Mouse (Mus musculus) naive thymus-derived CD4-positive, alpha-beta T cell, adult 2 months (primary cell): ENCODE measurements at regions not wholly inside any gene's neighbourhood (a gene's known extent, or its start where the extent isn't known, plus 50 kb on each side); places are given as distances from the start of the nearest gene placed in this dataset.

Experiments
- DNase-seq: peaks from one replicate; pipeline ENCODE4 v3.0.0-alpha.2; 2011; ENCODE audit warnings: low read depth

DNA sequence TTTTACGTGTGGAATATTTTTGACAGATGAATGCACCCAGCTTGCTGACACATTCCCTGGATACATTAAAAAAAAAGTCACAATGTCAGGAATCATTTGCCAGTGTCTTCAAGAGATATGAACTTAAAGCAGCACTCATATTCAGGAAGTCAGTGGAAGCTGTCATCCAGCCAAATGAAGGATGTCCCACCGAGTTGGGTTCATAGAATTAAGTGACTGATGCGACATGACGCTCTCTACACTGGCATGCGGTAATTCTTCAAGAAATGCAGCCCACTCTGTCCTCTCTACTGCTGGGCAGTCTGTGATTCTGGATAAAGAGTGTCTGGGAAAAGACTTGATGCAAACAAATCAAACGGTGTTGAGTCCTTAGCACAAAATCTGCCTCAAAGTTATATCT lies 463.9 kb downstream of the 1700129C05Rik start:
- no peak for DNase-seq

DNA sequence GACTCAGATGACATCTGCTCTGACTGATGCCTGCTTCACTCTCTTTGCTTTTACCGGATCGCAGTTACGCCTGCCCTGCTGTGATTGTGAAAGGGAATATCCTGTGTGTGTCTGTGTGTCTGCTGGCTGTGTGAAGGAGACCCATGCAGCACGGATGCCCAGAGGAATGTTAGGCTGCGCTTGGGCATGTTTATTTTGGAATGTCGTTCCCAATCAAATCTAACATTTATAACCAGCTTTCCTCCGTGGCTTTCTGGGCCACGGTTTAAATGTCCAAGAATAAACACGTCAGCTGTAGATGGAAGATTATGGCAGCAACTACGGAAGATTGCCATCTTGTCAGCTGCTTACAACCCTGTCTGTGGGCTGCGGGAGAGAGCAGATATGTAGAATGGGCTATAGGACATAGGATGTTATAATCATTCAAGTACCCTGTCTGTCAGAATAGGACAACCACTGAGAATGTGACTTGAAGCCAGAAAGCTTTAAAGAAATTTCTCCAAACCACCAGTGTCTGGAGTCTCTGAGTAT lies 464.5 kb downstream of the 1700129C05Rik start:
- no peak for DNase-seq

DNA sequence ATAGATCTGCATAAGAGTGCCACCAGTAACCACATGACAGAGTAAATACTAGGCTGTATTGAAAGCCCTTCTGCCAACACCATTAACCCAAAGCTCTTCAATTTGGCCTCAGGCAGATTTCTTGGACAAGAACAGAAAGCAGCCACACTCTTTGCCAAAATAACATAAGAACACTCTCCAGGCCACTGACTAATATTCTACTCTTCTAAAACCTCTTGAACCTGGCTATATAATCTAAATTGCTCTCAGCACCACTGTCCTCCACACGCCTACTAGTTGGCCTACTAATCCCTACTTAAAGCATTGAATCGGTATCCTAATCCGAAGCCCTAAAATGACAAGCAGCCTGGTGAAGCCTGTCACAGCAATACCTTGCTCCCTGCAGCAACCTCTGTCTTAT lies 467.5 kb downstream of the 1700129C05Rik start:
- DNase-seq = no peak

DNA sequence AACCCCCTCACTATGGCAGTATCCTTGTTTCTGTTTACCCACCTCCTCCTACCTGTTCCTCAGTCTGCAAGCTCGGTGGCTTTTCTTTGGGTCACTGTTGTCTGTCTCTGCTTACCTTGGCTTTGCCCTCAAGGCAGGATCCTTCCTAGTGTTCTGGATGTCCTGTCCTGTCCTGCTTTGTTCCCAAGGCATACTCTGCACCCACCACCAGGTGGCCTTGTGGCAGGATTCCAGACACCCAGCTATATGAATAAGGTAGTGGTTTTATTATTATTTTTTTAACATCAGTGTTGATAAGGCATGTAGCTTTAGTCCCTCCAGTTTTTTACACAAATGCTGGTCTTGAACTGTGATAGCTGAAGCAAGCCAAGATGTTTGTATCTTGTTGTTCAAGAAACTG lies 478.7 kb downstream of the 1700129C05Rik start:
- no peak for DNase-seq

DNA sequence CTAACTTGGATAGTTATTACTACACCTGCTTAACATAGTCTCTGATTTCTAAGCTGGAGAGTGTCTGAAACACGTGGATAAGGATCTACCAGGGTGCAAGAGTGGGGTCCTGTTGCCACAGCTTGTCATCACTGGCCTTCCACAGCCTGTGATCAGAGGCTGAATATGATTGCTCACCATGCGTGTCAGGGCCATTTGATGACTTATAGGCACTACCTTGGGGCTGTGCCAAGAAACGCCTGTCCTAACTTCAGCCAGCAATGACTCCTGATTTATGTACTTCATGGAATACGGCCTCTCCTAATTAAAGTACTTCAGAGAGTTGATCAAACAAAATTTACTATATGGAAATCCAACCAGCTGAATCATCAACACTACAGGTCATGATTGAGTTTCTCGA lies 480.1 kb downstream of the 1700129C05Rik start:
- no peak for DNase-seq

DNA sequence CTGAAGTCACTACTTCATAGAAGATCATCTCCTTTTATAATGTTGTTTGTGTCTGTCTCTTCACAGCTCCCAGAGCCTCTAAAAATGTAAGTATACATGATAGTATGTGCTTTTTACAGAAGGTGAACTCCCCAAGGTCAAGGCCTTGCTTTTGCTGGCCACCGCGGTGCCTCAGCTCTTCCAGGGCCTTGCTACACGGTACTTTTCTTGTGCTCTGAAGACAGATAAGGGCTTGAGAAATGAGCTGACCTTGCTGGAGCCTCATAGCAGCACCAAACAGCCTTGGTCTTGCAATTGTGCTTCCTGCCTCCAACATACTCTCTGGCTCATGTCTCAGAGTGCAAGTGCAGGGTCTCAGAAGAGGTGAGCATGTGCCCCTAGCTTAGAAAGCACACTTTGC lies 481.3 kb downstream of the 1700129C05Rik start:
- DNase-seq = no peak

DNA sequence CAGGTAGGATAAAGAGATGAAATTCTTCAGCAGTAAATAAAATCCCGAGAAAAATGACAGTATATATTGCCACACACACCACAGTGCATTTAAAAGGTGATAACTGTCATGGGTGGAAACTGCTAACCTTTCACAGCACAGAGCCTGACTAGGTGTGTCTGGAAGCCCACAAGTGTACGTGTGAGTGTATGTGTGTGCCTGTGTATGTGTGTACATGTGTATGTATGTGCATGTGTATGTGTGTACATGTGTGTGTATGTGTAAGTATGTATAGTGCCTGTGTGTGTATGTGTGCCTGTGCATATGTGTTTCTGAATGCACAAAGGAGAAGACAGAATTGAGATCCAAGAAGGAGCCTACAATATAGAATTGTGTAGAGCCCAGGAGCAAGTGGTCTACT lies 485.4 kb downstream of the 1700129C05Rik start:
- DNase-seq = no peak

DNA sequence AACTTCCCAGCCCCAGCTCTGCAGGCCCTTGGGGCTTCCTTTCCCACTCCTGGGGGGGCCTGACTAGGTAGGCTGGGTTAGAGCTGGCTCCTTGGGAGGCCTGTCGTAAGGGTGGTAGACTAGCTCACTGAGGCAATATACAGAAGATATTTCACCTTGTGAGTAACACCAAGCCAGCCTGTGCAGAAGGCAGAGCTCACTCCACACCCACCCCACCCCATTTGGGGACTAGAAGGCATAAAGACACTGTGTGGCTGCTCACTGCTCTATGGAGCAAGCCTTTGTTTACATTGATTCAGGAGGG lies 485.8 kb downstream of the 1700129C05Rik start:
- no peak for DNase-seq

DNA sequence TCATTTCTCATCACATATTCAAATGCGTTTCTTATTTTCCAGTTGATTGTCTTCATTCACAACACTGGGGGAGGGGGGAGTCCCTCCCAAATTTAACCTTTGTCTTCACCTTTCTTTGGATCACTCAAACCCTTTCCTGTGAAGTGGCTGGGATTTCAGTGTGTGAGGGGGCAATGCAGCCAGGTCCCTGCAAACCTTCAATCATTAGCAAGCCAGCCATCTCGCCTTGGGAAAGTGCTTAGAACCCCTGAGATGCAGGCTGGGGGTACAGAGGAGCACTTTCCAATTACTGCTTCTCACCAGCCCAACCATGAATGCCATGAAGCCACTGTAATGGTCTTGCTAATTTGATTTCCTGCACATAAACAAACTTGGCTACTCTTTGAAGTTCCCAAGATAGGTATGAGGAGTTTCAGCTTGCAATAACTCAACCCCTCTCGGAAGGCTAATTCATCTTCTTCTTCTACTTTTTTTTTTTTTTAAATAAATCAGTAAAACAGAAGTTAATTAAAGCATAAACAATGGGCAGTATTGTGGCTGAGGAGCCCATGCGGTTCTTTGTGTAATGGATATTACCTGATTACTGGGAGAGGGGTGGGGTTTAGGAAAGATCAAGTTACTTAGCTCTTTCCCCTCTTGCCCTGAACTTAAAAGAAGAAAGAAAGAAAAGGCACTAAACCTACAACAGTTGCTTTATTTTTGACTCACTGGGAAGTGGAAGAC lies 486.3 kb downstream of the 1700129C05Rik start:
- no peak for DNase-seq

DNA sequence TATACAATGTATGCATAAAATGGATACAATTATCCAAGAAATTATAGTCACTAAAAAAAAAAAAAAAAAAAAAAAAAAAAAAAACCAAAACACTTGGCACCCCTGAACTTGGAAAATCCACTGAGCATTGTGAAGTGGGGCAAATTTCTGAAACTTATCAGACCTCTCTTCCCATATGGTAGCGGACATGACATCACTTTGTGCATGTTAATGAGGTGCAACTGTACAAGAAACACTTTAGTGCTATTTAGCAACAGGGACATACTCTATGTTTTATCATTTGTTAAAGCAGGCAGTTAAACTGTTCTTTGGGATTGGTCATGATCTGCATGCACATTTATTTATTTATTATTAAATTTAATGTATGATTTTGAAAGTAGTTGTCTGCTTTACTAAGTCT lies 489.7 kb downstream of the 1700129C05Rik start:
- no peak for DNase-seq

DNA sequence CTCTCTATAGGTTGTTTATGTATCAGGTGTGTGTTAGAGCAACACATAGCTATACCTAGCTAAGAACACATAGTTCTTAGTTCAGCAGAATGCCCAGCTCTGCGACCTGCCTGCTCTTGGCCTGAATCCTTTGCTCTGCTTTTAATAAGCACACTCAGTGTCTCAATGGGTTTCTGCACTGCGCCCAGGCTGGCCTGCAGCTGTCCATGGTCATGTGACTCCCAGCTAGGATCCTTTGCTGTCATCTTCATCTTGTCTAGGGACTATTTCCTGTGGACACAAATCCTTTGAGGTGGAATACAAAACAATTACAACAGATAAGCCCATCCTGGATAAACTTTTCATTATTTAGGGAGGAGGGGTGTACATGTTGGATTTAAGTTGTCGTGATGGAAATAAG lies 490.7 kb downstream of the 1700129C05Rik start:
- no peak for DNase-seq

DNA sequence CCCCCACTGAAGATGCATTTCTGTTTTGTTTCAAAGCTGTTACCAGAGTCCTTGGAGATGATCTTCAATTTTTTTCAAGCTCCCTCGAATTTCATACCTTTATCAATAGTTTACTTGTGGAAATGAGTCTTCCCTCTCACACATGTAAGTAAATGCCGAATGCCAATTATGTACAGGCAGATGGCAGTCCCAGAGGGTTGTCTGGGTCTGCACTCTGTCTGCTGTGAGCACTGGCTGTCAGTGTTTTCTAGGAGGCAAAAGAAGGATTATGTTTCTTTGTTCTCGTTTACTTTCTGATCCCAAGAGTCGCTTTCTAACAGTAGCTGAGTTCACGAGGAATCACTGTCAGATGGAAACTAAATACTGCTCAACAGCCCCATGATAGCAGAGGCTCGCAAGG lies 491.5 kb downstream of the 1700129C05Rik start:
- DNase-seq = no peak

DNA sequence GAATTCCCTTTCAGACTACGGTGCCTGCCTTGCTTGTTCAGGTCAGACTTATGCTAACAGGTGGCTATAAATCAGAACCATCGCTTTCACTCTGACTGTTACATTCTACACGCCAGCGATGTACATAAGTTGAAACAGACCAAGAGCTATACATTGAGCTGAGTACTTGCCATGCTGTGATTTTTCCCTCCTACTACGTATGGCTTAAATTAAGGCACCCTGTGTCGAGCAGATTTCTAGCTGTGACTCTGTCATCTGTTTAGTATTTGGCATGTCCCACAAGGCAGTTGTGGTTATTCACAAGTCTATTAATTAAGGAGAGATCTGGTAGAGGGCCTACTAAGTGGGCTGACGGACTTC lies 504.4 kb downstream of the 1700129C05Rik start:
- DNase-seq = no peak

DNA sequence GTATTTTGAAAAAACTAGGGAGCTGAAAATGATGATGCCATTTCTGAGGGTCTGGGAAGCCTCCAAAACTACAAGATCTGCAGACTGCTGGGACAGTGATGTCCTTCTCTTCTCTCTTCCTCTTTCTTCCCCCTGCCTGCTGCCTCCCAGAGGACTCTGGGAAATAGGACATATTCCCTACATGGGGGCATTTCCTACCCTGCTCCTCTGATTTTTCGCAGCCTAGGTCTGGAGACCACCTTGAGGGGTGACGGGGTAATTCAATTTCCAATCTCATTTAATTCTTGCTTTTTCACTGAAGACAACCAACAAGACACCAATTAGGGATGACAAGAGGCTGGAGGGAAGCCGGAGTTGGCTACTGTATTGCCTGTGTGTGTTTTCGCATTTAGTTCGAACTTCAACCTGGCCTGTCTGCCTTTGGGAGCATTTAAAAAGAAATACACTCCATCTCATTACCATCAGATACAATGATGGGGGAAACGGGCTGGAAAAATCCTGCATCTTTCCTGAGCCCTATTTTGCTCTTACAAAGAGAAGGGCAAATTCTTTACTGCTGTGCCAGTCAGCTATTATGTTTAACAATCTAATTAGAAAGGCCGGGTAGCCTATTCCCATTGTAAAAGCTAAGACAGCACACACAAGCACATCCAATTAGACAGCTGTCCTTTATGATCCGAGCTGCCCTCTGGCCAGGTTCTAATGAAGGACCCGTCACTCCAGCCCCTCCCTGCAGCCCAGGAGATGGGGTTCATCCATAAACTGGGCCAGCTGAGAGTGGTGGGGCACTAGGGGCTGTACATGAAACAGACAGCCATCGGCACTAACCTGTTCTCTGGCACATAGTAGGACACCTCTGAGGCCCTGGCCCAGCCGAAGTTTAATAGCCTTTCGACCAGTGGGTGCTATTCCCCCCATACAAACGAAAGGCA lies 505.0 kb downstream of the 1700129C05Rik start:
- DNase-seq = no peak

DNA sequence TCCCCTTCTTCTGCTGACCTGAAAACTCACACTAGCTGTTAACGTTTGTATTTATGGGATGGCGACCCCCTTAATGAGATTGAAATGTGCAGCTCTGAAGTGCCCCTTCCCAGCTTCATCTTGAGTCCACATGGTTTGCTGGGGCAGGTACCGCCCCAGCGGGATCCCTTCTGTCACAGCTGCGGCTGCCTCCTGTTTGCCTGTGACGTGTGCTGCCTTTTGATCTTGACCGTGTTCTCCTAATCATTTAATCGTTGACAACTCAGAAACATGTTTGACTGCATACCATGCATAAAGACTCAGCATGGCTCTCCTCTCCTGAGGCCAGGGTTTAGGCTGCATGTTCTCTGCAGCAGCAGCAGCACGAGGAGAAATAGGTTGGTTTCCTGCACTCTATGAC lies 511.5 kb downstream of the 1700129C05Rik start:
- no peak for DNase-seq

DNA sequence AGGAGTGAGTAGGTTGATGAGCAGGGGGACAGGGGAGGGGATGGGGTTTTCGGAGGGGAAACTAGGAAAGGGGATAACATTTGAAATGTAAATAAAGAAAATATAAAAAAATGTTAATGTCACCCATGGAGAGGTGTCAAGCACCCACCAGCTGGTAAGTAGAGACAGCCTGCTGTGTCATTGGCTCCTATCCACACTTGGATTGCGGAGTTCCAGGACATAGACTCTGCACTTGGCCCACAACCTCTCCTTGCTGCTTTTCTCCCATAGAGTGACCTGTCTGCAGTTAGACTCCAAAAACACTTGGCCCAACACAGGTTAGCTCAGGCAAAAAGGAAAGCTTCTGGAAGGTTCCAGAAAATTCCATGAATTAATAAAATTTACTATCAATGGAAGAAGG lies 514.4 kb downstream of the 1700129C05Rik start:
- no peak for DNase-seq

DNA sequence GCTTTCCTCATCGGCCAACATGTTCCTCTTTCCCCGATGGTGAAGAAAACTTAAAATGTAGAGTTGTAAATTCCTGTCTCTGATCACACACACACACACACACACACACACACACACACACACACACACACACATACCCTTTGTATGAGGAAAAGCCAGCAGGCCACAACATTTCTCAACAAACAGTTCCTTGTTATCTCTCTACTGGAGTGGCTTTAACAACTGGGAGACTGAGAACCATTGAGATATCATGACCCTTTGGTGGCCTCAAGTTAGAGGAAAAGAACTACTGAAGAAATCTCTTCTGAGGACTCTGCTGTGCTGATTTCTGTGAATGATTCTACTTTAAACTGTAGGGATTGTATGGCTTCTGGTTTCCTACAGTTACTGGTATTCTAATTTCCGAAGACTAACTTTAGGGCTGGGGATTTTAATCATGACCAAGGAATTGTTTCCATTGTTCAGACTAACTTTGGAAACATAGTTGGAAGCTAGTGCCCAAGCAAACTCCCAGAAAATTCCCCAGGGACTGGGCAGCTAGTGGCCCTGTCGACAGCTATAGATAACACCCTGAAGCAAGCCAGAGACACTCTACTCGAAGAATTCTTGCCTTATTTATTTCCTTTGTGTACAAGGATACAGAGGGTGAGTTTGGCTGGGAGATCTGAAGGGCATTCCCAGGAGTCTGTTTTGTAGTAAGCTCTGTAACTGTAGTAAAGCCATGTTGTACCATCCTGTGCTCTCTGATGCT lies 516.0 kb downstream of the 1700129C05Rik start:
- DNase-seq = no peak

DNA sequence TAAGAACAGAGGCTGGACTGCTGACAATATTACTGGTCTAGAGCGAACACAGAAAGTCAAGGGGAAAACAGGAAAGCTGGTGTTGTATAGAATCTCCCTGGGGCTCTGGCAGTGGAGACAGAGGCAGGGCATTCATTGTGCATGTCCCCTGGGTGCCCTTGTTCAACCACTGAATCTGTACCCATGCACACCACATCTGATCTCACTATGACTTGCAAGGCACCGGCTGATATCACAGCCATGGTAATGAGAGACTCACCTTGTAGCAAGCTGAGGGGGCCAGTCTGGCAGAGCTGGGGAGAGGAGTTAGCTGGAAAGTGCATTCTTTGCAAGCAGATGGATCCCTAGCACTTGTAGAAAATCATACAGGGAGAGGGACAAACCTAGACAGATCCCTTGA lies 522.5 kb downstream of the 1700129C05Rik start:
- DNase-seq = no peak

DNA sequence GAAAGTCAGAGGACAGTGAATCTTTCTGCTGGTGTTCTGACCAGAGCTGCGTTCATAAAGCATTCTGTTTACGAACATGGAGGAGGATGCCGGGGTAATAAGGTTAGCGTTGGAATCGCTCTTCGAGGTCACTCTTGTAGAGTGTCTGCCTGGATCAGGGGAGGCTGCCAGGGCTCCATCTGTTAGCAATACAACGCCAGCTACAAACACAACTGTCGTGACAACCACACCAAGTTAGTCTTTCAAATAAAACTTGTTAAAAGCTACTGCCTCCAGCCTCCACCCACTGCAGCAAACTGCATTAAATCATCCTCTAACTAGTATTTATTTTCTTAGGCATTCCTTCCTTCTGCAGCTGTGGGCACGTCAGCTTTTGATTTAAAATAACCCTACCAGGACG lies 525.0 kb downstream of the 1700129C05Rik start:
- no peak for DNase-seq

DNA sequence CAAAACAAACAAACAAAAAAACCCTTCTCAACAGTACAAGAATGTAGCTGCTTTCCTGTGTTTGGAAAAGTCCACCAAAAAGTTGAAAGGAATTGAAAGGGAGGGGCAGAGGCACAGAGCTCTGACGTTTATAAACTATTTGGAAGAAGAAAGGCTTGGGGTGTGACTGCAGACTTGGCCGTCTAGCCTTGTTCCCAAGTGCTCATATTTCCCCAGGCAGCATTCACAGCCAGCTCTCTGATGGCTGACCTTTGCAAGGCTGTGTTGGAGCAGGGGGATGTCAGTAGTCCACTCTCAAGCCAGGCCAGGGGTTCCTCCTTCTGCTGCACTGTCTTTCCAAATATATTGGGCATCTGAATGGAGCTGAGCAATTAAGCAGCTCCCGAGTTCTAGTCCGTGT lies 534.5 kb downstream of the 1700129C05Rik start:
- no peak for DNase-seq

DNA sequence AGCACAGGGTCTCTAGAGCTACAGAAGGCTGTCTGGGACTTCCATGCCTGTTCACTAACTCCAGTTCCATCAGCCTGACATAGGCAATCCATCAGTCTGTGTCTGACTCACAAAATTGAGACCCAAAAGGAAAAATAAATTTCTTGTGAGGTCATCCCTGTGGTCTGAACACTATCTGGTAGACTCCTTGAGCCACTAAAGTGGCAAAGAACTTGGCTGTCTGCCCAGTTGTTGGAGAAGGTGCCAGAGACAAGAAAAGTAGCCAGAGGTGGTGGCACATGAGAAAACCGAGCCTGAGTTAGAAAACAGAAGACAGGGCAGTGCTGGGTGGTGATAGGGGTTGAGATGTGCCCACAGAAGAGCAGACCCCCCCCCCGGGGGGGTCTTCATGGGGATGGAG lies 535.0 kb downstream of the 1700129C05Rik start:
- DNase-seq = no peak

DNA sequence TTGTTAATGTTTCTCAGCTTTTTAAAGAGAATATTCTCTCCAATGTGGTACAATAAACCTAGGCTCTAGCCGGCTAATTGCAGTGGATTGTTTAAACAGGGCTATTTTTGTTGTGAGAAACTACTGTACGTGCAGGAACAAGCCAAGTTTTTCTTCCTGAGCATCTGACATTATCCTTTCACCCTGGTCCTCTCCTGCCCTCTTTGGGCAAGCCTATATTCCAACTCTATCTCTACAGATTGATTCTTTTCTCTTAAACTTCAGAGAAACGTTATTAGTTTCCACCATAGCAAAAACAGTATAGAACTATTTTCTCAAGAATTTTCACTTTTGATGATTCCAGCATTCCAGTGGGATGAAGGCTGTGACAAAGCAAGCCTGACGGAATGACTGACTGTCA lies 535.2 kb downstream of the Fgf9 start:
- no peak for DNase-seq

DNA sequence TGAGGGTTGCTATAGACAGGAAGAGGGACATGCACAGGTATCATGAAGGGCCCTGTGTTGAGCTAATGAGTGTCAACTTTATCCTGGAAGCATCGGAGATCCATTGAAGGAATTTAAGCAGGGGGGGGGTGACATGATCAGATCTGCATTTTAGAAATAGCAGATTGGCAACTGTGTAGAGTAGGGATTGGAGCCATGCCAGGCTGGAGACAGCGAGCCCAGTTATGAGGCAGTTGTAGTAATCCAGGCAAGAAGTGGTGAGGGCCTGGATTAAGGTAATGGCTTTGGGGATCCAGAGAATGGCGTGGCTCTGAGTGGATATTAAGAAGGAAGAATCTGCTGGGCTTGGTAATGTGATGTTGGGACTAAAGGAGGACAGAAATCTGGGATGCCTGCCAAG lies 528.5 kb downstream of the Fgf9 start:
- no peak for DNase-seq
